Mouse (Mus musculus) cortical plate, adult 2 months (tissue): Measurements from ENCODE around the gene Chst10. TPM values are rescaled to one million over a fixed set of nuclear protein-coding genes. Genes with fewer than 3 reads are reported as not detected.
A peak's percentile ranks its signal among the peaks of the same experiment; 100 is the strongest.

Experiments used
- H3K27ac ChIP-seq: fragments of 200-500 bp; 2 replicates; pipeline ENCODE4 v1.5.1; 2012; ENCODE audit warnings: low read length, control low read depth, inconsistent platforms; ENCODE audit not compliant: insufficient read depth
- H3K4me1 ChIP-seq: fragments of 200-500 bp; 2 replicates; pipeline ENCODE4 v1.6.1; 2011; ENCODE audit warnings: low read length; ENCODE audit not compliant: control insufficient read depth, insufficient read depth
- H3K4me3 ChIP-seq: fragments of 200-500 bp; 2 replicates; pipeline ENCODE4 v1.5.1; 2011; ENCODE audit warnings: mild to moderate bottlenecking, low read length, control low read depth; ENCODE audit not compliant: insufficient read depth
- CTCF ChIP-seq: fragments of 200-500 bp; IDR thresholded peaks from 2 replicates; pipeline ENCODE4 v1.5.1; 2011; ENCODE audit warnings: mild to moderate bottlenecking, control low read depth, low read length; ENCODE audit not compliant: insufficient read depth; ENCODE audit errors: extremely low read depth
- POLR2A ChIP-seq: fragments of 200-500 bp; IDR thresholded peaks from 2 replicates; pipeline ENCODE4 v1.6.1; 2011; ENCODE audit warnings: mild to moderate bottlenecking, low read length, control low read depth; ENCODE audit not compliant: insufficient read depth; ENCODE audit errors: extremely low read depth
- polyA plus RNA-seq: library from polyadenylated mRNA; depleted of rRNA; stranded (reverse); fragments of >200 nt; gene quantifications from 2 replicates; pipeline ENCODE4 v1.2.3, GENCODE M21; 2012

Gene Chst10
- polyA plus RNA-seq, 1 experiment, result 29.9 TPM

DNA sequence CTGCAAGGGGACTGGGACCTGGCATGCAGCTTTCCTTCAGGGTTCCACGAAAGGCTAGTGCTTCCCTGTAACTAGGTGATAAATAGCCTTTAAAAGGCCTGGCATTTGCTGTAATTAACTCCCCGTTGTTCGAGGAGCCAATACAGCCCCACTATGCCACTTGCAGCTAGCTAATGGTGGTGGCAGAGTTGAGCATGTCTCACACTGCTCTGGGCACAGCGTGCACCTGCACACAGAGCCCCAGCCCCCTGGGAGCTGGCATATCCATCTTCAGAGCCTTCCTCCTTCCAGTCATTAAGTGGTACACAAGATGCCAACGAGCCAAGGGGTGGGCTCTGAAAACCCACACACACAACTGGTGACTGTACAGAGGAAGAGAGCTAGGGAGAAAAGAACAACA, 4.9 kb downstream of the Chst10 start:
- peaks cover 5% of the 10 kb centered on the region for H3K4me1 ChIP-seq
- H3K4me3 ChIP-seq, result no peak overlapping the region
- no peak for TF ChIP-seq CTCF
- no peak for TF ChIP-seq POLR2A
- H3K27ac ChIP-seq, result no peak overlapping the region

DNA sequence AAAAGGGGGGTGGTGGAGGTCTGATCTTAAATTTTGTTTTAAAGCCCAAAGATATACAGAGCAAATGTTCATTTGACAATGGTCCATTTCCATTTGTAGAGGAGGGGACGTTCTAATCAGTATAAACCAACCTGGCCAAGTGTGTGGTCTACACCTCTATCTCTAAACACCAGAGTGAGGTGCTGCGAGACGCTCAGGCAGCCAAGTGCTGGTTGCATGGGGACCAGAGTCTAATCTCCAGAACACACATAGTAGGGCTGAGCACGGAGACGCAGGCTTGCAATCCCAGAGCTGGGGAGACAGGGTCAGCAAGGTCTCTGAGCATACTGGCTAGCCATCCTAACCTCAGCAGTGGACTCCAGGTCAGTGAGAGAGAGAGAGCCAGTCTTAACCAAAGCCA, 6.5 kb downstream of the Chst10 start:
- H3K4me3 ChIP-seq, result no peak overlapping the region
- peaks cover 5% of the 10 kb centered on the region for H3K4me1 ChIP-seq
- TF ChIP-seq CTCF (no peak), POLR2A (no peak)
- H3K27ac ChIP-seq, result no peak overlapping the region

DNA sequence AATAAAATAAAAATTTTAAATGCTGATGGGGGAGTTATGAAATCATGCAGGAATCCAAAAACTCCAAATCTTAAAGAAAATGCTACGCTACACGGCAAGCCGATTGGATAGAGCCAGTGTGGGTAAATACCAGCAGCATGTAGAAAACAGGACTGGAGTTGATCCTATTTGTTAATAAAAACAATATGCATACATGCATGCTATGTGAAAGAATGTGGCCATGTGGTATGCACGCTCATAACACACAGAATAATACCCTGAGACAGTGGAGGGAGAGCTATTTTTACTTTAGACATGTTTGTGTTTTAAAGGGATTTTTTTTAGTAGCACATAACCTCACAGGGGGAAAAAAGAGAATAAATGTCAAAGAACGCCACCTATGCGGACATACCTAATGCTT, 9.2 kb downstream of the Chst10 start:
- H3K27ac ChIP-seq, result no peak overlapping the region
- no peaks in the 10 kb centered on the region for H3K4me1 ChIP-seq
- no peak for TF ChIP-seq POLR2A
- TF ChIP-seq CTCF, result no peak
- no peak overlapping the region for H3K4me3 ChIP-seq

DNA sequence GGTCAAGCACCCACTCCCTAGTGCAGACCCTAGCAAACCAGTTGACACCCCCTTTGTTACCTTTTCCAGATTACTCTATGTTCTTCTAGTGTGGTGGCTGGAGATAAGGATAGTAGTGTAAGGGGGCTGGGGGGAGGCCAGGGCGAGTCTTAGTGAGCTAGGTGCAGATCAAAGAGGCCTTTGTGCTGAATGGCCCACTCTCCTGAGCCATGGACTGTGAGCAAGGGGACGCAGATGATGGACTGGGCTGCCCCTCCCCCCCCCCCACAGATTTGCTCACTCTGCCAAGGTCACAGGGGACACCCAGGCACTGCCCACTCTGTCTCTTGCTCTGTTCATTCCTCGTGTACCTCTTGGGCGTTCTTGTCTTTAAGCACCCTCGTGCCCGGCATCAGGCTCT, 10.9 kb downstream of the Chst10 start:
- no peak overlapping the region for H3K4me3 ChIP-seq
- no peak overlapping the region for H3K27ac ChIP-seq
- TF ChIP-seq POLR2A, result no peak
- TF ChIP-seq CTCF, result no peak
- no peaks in the 10 kb centered on the region for H3K4me1 ChIP-seq

- TF ChIP-seq CTCF (no peak), POLR2A (no peak)
- no peaks in the 10 kb centered on the region for H3K4me1 ChIP-seq
- no peak overlapping the region for H3K4me3 ChIP-seq
- H3K27ac ChIP-seq, result no peak overlapping the region
These were observed 11.4 kb downstream of the Chst10 start for GRCm38 (mm10) chr1:38886602-38887001.

GRCm38 (mm10) chr1:38885956-38886355, 12.0 kb downstream of the Chst10 start:
- no peak overlapping the region for H3K27ac ChIP-seq
- TF ChIP-seq CTCF (no peak), POLR2A (no peak)
- no peaks in the 10 kb centered on the region for H3K4me1 ChIP-seq
- H3K4me3 ChIP-seq, result no peak overlapping the region

DNA sequence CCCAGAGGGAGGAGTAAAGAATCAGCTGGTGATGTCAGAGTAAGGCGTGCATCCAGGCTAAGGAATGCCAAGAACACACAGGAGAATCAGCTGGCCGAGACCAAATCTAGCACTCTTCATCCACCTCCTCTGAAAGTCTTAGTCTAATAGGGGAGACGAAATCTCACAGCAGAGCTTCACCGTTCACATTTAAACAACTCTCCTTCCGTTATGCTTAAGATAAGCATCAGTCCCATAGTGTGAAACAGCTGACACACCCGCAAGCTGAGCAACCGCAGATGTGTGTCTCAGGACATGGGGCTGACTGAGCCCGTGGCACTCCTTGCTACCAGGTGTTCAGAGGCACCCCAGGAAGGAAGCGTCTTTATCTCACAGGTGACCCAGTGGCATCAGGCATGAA, 14.2 kb downstream of the Chst10 start:
- H3K4me1 ChIP-seq, result no peaks in the 10 kb centered on the region
- no peak overlapping the region for H3K27ac ChIP-seq
- no peak for TF ChIP-seq CTCF
- no peak for TF ChIP-seq POLR2A
- no peak overlapping the region for H3K4me3 ChIP-seq

GRCm38 (mm10) chr1:38882746-38883145, 15.2 kb downstream of the Chst10 start:
- Histone ChIP-seq H3K4me1 (no peaks in the 10 kb centered on the region), H3K4me3 (no peak overlapping the region), H3K27ac (no peak overlapping the region)
- TF ChIP-seq POLR2A (no peak), CTCF (no peak)

GRCm38 (mm10) chr1:38881366-38881765, 16.6 kb downstream of the Chst10 start:
- no peak overlapping the region for H3K4me3 ChIP-seq
- no peak overlapping the region for H3K27ac ChIP-seq
- TF ChIP-seq POLR2A (no peak), CTCF (no peak)
- peaks cover 2% of the 10 kb centered on the region; the same call in 1 of the 2 replicates for H3K4me1 ChIP-seq

- Histone ChIP-seq H3K4me1 (peaks cover 2% of the 10 kb centered on the region; the same call in 1 of the 2 replicates), H3K27ac (peak overlapping the region; percentile 51; the same call in 1 of the 2 replicates), H3K4me3 (no peak overlapping the region)
- TF ChIP-seq POLR2A, result no peak
- TF ChIP-seq CTCF, result no peak
These were observed 21.1 kb downstream of the Chst10 start for GRCm38 (mm10) chr1:38876671-38877382.
